Mouse (Mus musculus) cerebellum, adult 2 months (tissue): ENCODE measurements around the gene Nfe2l2. TPM values are rescaled to one million over a fixed set of nuclear protein-coding genes. Genes with fewer than 3 reads are reported as not detected.
"Not testable (repeated sequence)": the region's sequence is repeated elsewhere in the genome, so short reads cannot be mapped to it uniquely, and the experiment has no call there.

Source experiments
- DNase-seq, 2 experiments: peaks; one replicate each; pipeline ENCODE4 v3.0.0; 2021
- H3K27ac ChIP-seq: fragments of 200-500 bp; 2 replicates; pipeline ENCODE4 v1.5.1; 2012; ENCODE audit warnings: low read length, control low read depth, inconsistent platforms; ENCODE audit not compliant: insufficient read depth
- H3K27me3 ChIP-seq: fragments of 200-500 bp; 2 replicates; pipeline ENCODE4 v1.6.1; 2012; ENCODE audit warnings: inconsistent platforms, mild to moderate bottlenecking, low read length, moderate library complexity; ENCODE audit not compliant: control insufficient read depth, insufficient read depth
- H3K4me1 ChIP-seq: fragments of 200-500 bp; 2 replicates; pipeline ENCODE4 v1.6.1; 2011; ENCODE audit warnings: low read length; ENCODE audit not compliant: control insufficient read depth, insufficient read depth
- H3K4me3 ChIP-seq: fragments of 200-500 bp; replicated peaks from 2 replicates; pipeline ENCODE3; 2011; ENCODE audit warnings: mild to moderate bottlenecking, low read depth, low read length, control low read depth; ENCODE audit not compliant: insufficient read depth
- CTCF ChIP-seq: fragments of 200-500 bp; IDR thresholded peaks from 2 replicates; pipeline ENCODE4 v1.5.1; 2011; ENCODE audit warnings: low read depth, mild to moderate bottlenecking, control low read depth, low read length, moderate library complexity, borderline replicate concordance; ENCODE audit not compliant: insufficient read depth
- POLR2A ChIP-seq: fragments of 200-500 bp; IDR thresholded peaks from 2 replicates; pipeline ENCODE4 v1.6.1; 2011; ENCODE audit warnings: low read length, control low read depth, borderline replicate concordance; ENCODE audit not compliant: insufficient read depth
- WGBS: fragments of 180-500 bp; shearing (Covaris S2); methylation state at CpG from one replicate; pipeline ENCODE4 v1.1.7; 2018; 5-methylcytosine and 5-hydroxymethylcytosine counted together
- polyA plus RNA-seq: library from polyadenylated mRNA; depleted of rRNA; stranded (reverse); fragments of >200 nt; gene quantifications from 2 replicates; pipeline ENCODE4 v1.2.3, GENCODE M21; 2012

Gene Nfe2l2
- polyA plus RNA-seq, 1 experiment, result 18.6 TPM

- TF ChIP-seq POLR2A (no peak), CTCF (no peak)
- no peak overlapping the region for H3K27ac ChIP-seq
- no peaks in the 10 kb centered on the region for H3K27me3 ChIP-seq
- 95% methylated on average over 3 of the region's 3 CpGs for WGBS
- DNase-seq, result no peak
- no peaks in the 10 kb centered on the region for H3K4me1 ChIP-seq
- no peak overlapping the region for H3K4me3 ChIP-seq
Measured at GRCm38 (mm10) chr2:75697222-75697621, 7.2 kb downstream of the Nfe2l2 start.

GRCm38 (mm10) chr2:75696371-75696770, 8.1 kb downstream of the Nfe2l2 start:
- TF ChIP-seq POLR2A (no peak), CTCF (no peak)
- H3K27me3 ChIP-seq, result no peaks in the 10 kb centered on the region
- H3K4me3 ChIP-seq, result no peak overlapping the region
- H3K27ac ChIP-seq, result no peak overlapping the region
- DNase-seq, result no peak
- WGBS, result 58% methylated on average over 5 of the region's 5 CpGs
- H3K4me1 ChIP-seq, result no peaks in the 10 kb centered on the region

- TF ChIP-seq CTCF, result no peak
- TF ChIP-seq POLR2A, result no peak
- H3K4me1 ChIP-seq, result no peaks in the 10 kb centered on the region
- WGBS, result 73% methylated on average over 9 of the region's 9 CpGs
- no peak overlapping the region for H3K4me3 ChIP-seq
- DNase-seq, result no peak
- no peak overlapping the region for H3K27ac ChIP-seq
- H3K27me3 ChIP-seq, result no peaks in the 10 kb centered on the region
Measured at GRCm38 (mm10) chr2:75695676-75696350, 8.6 kb downstream of the Nfe2l2 start.

- WGBS, result 98% methylated on average over 3 of the region's 3 CpGs
- H3K4me1 ChIP-seq, H3K27ac ChIP-seq, H3K27me3 ChIP-seq, H3K4me3 ChIP-seq, DNase-seq: not testable (repeated sequence)
Measured at GRCm38 (mm10) chr2:75694926-75695325, 9.5 kb downstream of the Nfe2l2 start.

DNA sequence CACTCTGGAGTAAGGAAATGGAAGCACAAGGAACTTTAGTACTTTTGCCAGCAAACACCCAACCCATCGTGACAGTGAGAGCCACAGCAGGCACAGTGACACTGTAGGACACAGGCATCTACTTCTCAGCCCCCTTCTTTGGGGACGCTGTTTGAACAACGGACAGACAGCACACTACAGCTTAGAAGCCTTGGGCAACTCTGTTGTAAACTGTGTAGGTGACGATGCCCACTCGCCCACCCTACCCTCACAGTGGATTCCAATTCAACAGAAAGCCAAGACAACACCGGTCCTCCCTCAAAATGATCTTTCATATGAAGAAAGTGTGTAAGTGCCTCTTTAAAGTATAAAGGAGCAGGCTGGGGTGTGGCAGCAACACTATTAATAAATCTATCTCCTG, 12.1 kb downstream of the Nfe2l2 start:
- TF ChIP-seq CTCF (no peak), POLR2A (no peak)

GRCm38 (mm10) chr2:75691316-75691715, 13.1 kb downstream of the Nfe2l2 start:
- H3K27me3 ChIP-seq, result no peaks in the 10 kb centered on the region
- 82% methylated on average over 8 of the region's 8 CpGs for WGBS
- no peak overlapping the region for H3K4me3 ChIP-seq
- no peak overlapping the region for H3K27ac ChIP-seq
- no peaks in the 10 kb centered on the region for H3K4me1 ChIP-seq
- no peak for DNase-seq
- TF ChIP-seq POLR2A, result no peak
- no peak for TF ChIP-seq CTCF

More for the DNA sequence above, 12.1 kb downstream of the Nfe2l2 start:
- no peaks in the 10 kb centered on the region for H3K27me3 ChIP-seq
- 89% methylated on average over 6 of the region's 6 CpGs for WGBS
- H3K4me1 ChIP-seq, result no peaks in the 10 kb centered on the region
- no peak overlapping the region for H3K4me3 ChIP-seq
- no peak for DNase-seq
- no peak overlapping the region for H3K27ac ChIP-seq

DNA sequence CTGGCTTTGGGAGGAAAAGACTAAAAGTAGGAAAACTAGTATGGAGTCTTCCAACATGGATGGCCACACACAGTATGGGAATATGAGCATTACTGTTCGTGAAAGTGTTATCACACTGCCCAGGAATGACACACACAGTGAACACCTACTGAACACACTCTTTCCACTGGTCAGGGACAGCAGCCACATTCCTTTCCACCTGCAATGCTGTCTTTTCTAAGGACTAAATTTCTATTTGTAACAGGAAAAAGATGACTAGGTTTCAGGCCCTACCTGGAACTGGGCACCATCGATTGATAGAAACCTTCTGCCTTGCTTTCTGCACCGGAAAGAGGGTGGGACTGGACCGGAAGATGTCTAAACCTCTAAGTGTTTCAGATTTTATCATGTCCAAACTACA, 13.8 kb downstream of the Nfe2l2 start:
- 98% methylated on average over 4 of the region's 4 CpGs for WGBS
- Histone ChIP-seq H3K4me1 (no peaks in the 10 kb centered on the region), H3K27me3 (no peaks in the 10 kb centered on the region), H3K4me3 (no peak overlapping the region), H3K27ac (no peak overlapping the region)
- TF ChIP-seq POLR2A, result no peak
- TF ChIP-seq CTCF, result no peak
- DNase-seq, result no peak

DNA sequence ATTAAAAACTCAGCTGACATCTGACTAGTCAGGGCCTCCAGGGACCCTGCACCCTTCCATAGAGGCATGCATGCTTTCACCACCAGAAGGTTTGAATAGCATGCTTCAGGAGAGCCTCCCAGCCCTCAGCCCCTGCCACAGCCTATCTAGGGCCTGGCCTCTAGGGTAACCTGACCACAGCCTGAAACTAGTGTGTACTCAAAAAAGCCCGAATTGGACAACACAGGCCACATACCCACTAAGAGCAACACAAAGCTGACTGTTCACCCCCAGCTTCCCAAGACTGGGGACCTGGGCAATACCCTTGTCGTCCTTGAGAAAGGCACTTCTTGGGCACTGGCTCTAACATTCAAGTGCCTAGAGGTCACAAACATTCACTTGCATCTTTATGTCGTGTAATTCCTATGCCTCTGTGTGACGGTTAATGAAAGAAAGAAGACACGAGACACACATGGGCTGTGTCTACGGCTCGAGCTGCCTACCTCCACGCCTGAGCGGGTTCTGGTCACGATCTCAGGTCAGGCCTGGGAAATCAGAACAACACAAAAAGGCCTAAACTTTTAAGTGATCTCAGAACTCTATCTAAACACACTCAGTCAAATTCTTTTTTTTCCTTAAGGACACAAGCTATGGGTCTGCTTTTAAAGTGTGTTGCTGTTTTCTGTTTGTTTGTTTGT, 14.8 kb downstream of the Nfe2l2 start:
- H3K4me3 ChIP-seq, result no peak overlapping the region
- no peak for DNase-seq
- H3K27ac ChIP-seq, result no peak overlapping the region
- H3K27me3 ChIP-seq, result no peaks in the 10 kb centered on the region
- TF ChIP-seq CTCF (no peak), POLR2A (no peak)
- H3K4me1 ChIP-seq, result no peaks in the 10 kb centered on the region
- WGBS, result 76% methylated on average over 10 of the region's 10 CpGs

DNA sequence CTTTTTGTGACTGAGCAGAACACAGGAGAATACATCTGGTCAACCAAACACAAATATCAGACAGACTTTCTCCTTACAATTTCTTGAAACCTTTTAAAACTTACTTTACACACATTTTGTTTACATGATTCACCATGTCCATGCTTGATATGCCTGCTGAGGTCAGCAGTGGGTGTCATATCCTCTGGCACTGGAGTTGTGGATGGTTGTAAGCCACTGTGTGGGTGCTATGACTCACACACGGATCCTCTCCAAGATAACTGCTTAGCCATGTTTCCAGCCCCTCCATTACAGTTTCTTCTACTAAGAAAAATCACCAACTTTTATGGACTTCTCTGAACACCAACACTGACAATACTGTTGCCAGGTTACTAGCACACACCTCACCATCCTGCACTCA, 15.5 kb downstream of the Nfe2l2 start:
- no peak for DNase-seq
- no peak for TF ChIP-seq CTCF
- TF ChIP-seq POLR2A, result no peak
- 86% methylated on average over 1 of the region's 1 CpGs for whole genome bisulfite sequencing

More for the DNA sequence above, 15.5 kb downstream of the Nfe2l2 start:
- Histone ChIP-seq H3K27ac (no peak overlapping the region), H3K4me3 (no peak overlapping the region), H3K27me3 (no peaks in the 10 kb centered on the region), H3K4me1 (no peaks in the 10 kb centered on the region)
